Mouse (Mus musculus) erythroblast, embryonic 14.5 days (primary cell): ENCODE data around the gene Sh3pxd2a.
"Not testable (repeated sequence)": the region's sequence is repeated elsewhere in the genome, so short reads cannot be mapped to it uniquely, and the experiment has no call there.

Experiments used
- GATA1 ChIP-seq: IDR thresholded peaks from 2 replicates; pipeline ENCODE4 v1.6.1; 2012; ENCODE audit warnings: low read length, inconsistent platforms, mixed read lengths
- TAL1 ChIP-seq: IDR thresholded peaks from 3 replicates; pipeline ENCODE4 v1.6.1; 2012; ENCODE audit warnings: low read length, inconsistent platforms, mixed read lengths

DNA sequence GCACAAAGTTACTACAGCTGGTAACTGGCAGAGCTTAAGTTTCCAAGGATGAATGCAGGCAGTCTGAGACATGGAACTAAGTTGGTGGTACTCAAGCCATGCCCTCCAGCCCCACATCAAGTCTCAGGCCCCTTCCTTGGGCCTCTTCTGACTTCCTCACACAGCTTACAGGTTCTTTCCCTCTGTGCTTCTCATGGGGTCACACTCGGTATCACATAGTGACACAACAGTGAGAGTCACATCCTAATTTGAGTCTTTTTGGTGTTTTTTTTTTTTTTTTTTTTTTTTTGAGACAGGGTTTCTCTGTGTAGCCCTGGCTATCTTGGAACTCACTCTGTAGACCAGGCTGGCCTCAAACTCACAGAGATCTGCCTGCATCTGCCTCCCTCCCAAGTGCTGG is 69.4 kb downstream of the Sh3pxd2a start:
- not testable (repeated sequence) for TF ChIP-seq GATA1, TAL1
